In the genomic region with DNA sequence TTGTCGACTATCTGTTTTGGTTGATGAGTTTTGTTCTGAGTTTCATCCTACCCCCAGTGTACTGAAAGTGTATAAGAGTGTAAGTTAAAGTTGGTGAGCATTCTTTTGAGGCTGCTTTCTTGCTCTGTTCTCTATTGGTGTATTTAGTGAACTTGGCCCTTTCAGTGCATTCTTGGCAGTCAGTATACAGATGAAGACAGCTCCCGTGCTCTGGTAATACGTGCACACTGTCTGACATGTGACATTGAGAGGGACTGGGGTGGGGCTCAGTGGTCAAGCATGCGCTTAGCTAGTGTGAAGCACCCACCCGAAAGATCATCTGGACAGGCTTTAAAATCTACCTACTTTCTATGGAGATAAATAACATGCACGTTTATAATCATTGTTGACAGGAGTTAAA, we compare ENCODE assay signal across 24 mouse cellular contexts. TPM values are rescaled to one million over a fixed set of nuclear protein-coding genes. Genes with fewer than 3 reads are reported as not detected.
DNase-seq lines count a peak whose midpoint lies in the region; ATAC-seq and TF ChIP-seq lines count a peak whose summit lies in the region.
"Had no signal": no experiment of that assay in that cellular context is flagged by ENCODE, and none has a peak within 500 bp of the region (broad histone marks: within the 10 kb centered on the region; RNA-seq: fewer than 3 reads in every experiment).

No protein-coding gene starts in this region.

- H3K4me1 ChIP-seq in heart, embryonic 10.5 days, result no peaks in the 10 kb centered on the region
- H3K4me1 ChIP-seq in kidney, adult 2 months (ENCODE audit: control insufficient read depth, insufficient read depth, low read length), result peaks cover 2% of the 10 kb centered on the region; the same call in 1 of the 2 replicates
- no peaks in the 10 kb centered on the region for H3K4me1 ChIP-seq in kidney, embryonic 16.5 days (ENCODE audit: insufficient read depth, low read length)
- H3K4me1 ChIP-seq: forebrain, embryonic 10.5 days; forebrain, embryonic 13.5 days; heart, embryonic 12.5 days; heart, embryonic 15.5 days; hindbrain, embryonic 10.5 days; hindbrain, embryonic 13.5 days had no signal

- H3K4me3 ChIP-seq in heart, embryonic 10.5 days, result no peak overlapping the region
- no peak overlapping the region for H3K4me3 ChIP-seq in kidney, adult 2 months (ENCODE audit: insufficient read depth, low read depth, low read length)
- no peak overlapping the region for H3K4me3 ChIP-seq in kidney, embryonic 16.5 days (ENCODE audit: low read length)
- H3K4me3 ChIP-seq: forebrain, embryonic 10.5 days; forebrain, embryonic 13.5 days; heart, embryonic 12.5 days; heart, embryonic 15.5 days; hindbrain, embryonic 10.5 days; hindbrain, embryonic 13.5 days had no signal

- TF ChIP-seq CTCF in kidney, adult 2 months (conservative IDR thresholded peaks at IDR 0.05; ENCODE audit: insufficient read depth, insufficient read length, low read depth, low read length), result no peak

- no peak overlapping the region for H3K27ac ChIP-seq in heart, embryonic 10.5 days
- H3K27ac ChIP-seq in kidney, adult 2 months (ENCODE audit: insufficient read depth, low read depth, low read length), result 0 out of 2 replicates have a peak overlapping the region, but pooled peaks have one; percentile 3
- H3K27ac ChIP-seq in kidney, embryonic 16.5 days (ENCODE audit: low read length), result no peak overlapping the region
- H3K27ac ChIP-seq: forebrain, embryonic 10.5 days; forebrain, embryonic 13.5 days; heart, embryonic 15.5 days; hindbrain, embryonic 10.5 days; hindbrain, embryonic 13.5 days had no signal

- TF ChIP-seq POLR2A in kidney, adult 2 months (IDR thresholded peaks at IDR 0.05; ENCODE audit: low read depth, low read length), result no peak

- no peak overlapping the region for H3K9ac ChIP-seq in kidney, embryonic 16.5 days (replicated peaks; ENCODE audit: low read length)
- H3K9ac ChIP-seq: forebrain, embryonic 13.5 days; heart, embryonic 12.5 days; heart, embryonic 15.5 days; hindbrain, embryonic 13.5 days had no signal

- no peaks in the 10 kb centered on the region for H3K27me3 ChIP-seq in heart, embryonic 10.5 days (ENCODE audit: insufficient read depth, poor library complexity, severe bottlenecking)
- no peaks in the 10 kb centered on the region for H3K27me3 ChIP-seq in kidney, adult 2 months (replicated peaks; ENCODE audit: control insufficient read depth, insufficient read depth, low read length)
- H3K27me3 ChIP-seq in kidney, embryonic 16.5 days (ENCODE audit: insufficient read depth, low read length), result no peaks in the 10 kb centered on the region
- H3K27me3 ChIP-seq: forebrain, embryonic 13.5 days; heart, embryonic 12.5 days; heart, embryonic 15.5 days; hindbrain, embryonic 13.5 days; Patski had no signal

- 93% methylated on average over 6 of the region's 6 CpGs for WGBS in heart, embryonic 10.5 days
- WGBS in kidney, adult 2 months, result 60% methylated on average over 6 of the region's 6 CpGs
- 83% methylated on average over 6 of the region's 6 CpGs for WGBS in kidney, embryonic 16.5 days

- H3K9me3 ChIP-seq in heart, embryonic 10.5 days, result no peaks in the 10 kb centered on the region; the same call in 1 of the 2 replicates
- H3K9me3 ChIP-seq in kidney, embryonic 16.5 days (ENCODE audit: low read length), result peaks cover 3% of the 10 kb centered on the region
- H3K9me3 ChIP-seq: forebrain, embryonic 13.5 days; heart, embryonic 15.5 days; hindbrain, embryonic 13.5 days had no signal

- H3K4me2 ChIP-seq in kidney, embryonic 16.5 days (replicated peaks; ENCODE audit: low read depth, low read length), result no peak overlapping the region
- H3K4me2 ChIP-seq: forebrain, embryonic 13.5 days; heart, embryonic 12.5 days; heart, embryonic 15.5 days; hindbrain, embryonic 13.5 days had no signal

- DNase-seq in heart, adult 11 months, result peak; percentile 51
- no peak for DNase-seq in heart, embryonic 10.5 days (ENCODE audit: low spot score)
- peak; percentile 76 for DNase-seq in kidney, adult 2 months
- no peak for DNase-seq in kidney, postnatal 10 days
- peak; percentile 21 to 58 for DNase-seq in kidney, postnatal 25 days
- DNase-seq: adrenal gland, postnatal 10 days; adrenal gland, postnatal 36 days; cerebellum, adult 18-20 months; cerebellum, adult 9-10 months; cerebellum, postnatal 14 days; gastrocnemius, postnatal 10 days; gastrocnemius, postnatal 36 days; heart, postnatal 10 days; heart, postnatal 36 days had no signal

- H3K36me3 ChIP-seq in heart, embryonic 10.5 days, result peaks cover 75% of the 10 kb centered on the region
- H3K36me3 ChIP-seq in kidney, adult 2 months (ENCODE audit: control insufficient read depth, insufficient read depth, low read length), result peaks cover 17% of the 10 kb centered on the region
- peaks cover 49% of the 10 kb centered on the region for H3K36me3 ChIP-seq in kidney, embryonic 16.5 days (ENCODE audit: insufficient read depth, low read length)

- no peak for ATAC-seq in kidney, embryonic 16.5 days (ENCODE audit: low FRiP score, low TSS enrichment)
- ATAC-seq: forebrain, embryonic 13.5 days; forebrain, embryonic 16.5 days; hindbrain, embryonic 16.5 days; Patski had no signal

RNA-seq across cellular contexts. Expression of a gene that starts 34.1 kb away (rescaled TPM):
- 45.6 and 65.3 TPM in 2 replicates for polyA plus RNA-seq in heart, embryonic 10.5 days (2016; fragmentation: Nextera tagmentation; extraction: Ambion mirVana)
- 19.9 and 26.4 TPM in 2 replicates for polyA plus RNA-seq in kidney, adult 2 months (2012; rRNA removed)
- 35.2 and 37.6 TPM in 2 replicates for polyA plus RNA-seq in kidney, embryonic 16.5 days (2015; fragmentation: Nextera tagmentation; extraction: Ambion mirVana)

RNA-seq across cellular contexts. Expression of a gene that starts 53.0 kb away (rescaled TPM):
- 57.9 and 59.5 TPM in 2 replicates for polyA plus RNA-seq in heart, embryonic 10.5 days (2016; fragmentation: Nextera tagmentation; extraction: Ambion mirVana)
- polyA plus RNA-seq in kidney, adult 2 months (2012; rRNA removed), result 13.6 and 16.0 TPM in 2 replicates
- 54.5 and 60.7 TPM in 2 replicates for polyA plus RNA-seq in kidney, embryonic 16.5 days (2015; fragmentation: Nextera tagmentation; extraction: Ambion mirVana)

RNA-seq across cellular contexts. Expression of a gene that starts 53.3 kb away (rescaled TPM):
- polyA plus RNA-seq in heart, embryonic 10.5 days (2016; fragmentation: Nextera tagmentation; extraction: Ambion mirVana), result 31.4 and 40.2 TPM in 2 replicates
- 19.6 and 20.2 TPM in 2 replicates for polyA plus RNA-seq in kidney, adult 2 months (2012; rRNA removed)
- polyA plus RNA-seq in kidney, embryonic 16.5 days (2015; fragmentation: Nextera tagmentation; extraction: Ambion mirVana), result 38.6 and 42.2 TPM in 2 replicates

Comparison
In these comparisons a context has a peak if more than half of its experiments do, and no peak if none do; other contexts are left out.
1. DNase-seq: peak in heart, adult 11 months (single experiment), kidney, adult 2 months (single experiment) and kidney, postnatal 25 days (2 of 2); none in heart, embryonic 10.5 days (single experiment) and kidney, postnatal 10 days (single experiment).